15 mouse cellular contexts compared by ENCODE assay signal in the genomic region with DNA sequence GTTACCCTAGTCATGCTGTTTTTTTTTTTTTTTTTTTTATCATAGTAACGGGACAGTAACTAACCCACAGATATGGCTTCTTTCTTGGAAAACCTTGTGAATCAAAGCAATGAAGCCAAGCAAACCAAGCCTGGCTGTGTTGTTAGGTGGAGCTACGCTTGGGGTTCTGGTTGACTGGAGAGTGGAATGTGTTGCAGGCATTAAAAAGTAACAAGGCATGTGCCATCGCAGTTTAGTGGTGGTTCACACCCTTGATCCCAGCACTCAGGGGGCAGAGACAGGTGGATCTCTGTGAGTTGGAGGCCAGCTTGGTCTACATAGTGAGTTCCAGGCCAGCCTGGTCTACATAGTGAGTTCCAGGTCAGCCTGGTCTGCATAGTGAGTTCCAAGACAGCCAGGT.
"Had no signal": no experiment of that assay in that cellular context is flagged by ENCODE, and none has a peak within 500 bp of the region (broad histone marks: within the 10 kb centered on the region; RNA-seq: fewer than 3 reads in every experiment).

No protein-coding gene starts in this region.

- H3K36me3 ChIP-seq: liver, embryonic 13.5 days; midbrain, embryonic 12.5 days; neural tube, embryonic 13.5 days had no signal

- H3K9me3 ChIP-seq: liver, embryonic 13.5 days; midbrain, embryonic 12.5 days; neural tube, embryonic 13.5 days had no signal

- H3K4me2 ChIP-seq: liver, embryonic 13.5 days; midbrain, embryonic 12.5 days; neural tube, embryonic 13.5 days had no signal

- DNase-seq: layer of hippocampus, adult 9-11 months; liver, embryonic 13.5 days; lung, adult 2 months; lung, postnatal 14 days; lung, postnatal 4 days; thymus, adult 18-20 months; thymus, postnatal 36 days had no signal

- H3K9ac ChIP-seq: liver, embryonic 13.5 days; midbrain, embryonic 12.5 days; neural tube, embryonic 13.5 days had no signal

- H3K27me3 ChIP-seq: liver, embryonic 13.5 days; midbrain, embryonic 12.5 days; neural tube, embryonic 13.5 days had no signal

- H3K4me3 ChIP-seq: layer of hippocampus, adult 2 months; left cerebral cortex, adult 2 months; liver, embryonic 13.5 days; midbrain, embryonic 12.5 days; myocyte; neural tube, embryonic 13.5 days had no signal

- H3K4me1 ChIP-seq: liver, embryonic 13.5 days; neural tube, embryonic 13.5 days had no signal

- H3K27ac ChIP-seq: layer of hippocampus, adult 2 months; left cerebral cortex, adult 2 months; liver, embryonic 13.5 days; midbrain, embryonic 12.5 days; neural tube, embryonic 13.5 days had no signal

- ATAC-seq: hindbrain, embryonic 16.5 days; intestine, embryonic 16.5 days; midbrain, embryonic 16.5 days had no signal
